Mouse (Mus musculus): Measurements from ENCODE around the gene Olfr353. TPM values are rescaled to one million over a fixed set of nuclear protein-coding genes. Genes with fewer than 3 reads are reported as not detected.

Olfr353 gene
- total RNA-seq (2014; rRNA removed) (not detected in 2 replicates), polyA plus RNA-seq (2015; fragmentation: Nextera tagmentation; extraction: Ambion mirVana) (not detected in 2 replicates)

GRCm38 (mm10) chr2:36892836-36893235, at the start of gene Olfr353:
Olfr353 (minus strand) TSS chr2:36892936.
- Histone ChIP-seq H3K9me3 (ENCODE audit: low read length) (0 out of 2 replicates have a peak, but pooled peaks cover 4% of the 10 kb centered on the region), H3K36me3 (ENCODE audit: insufficient read depth) (no peaks in the 10 kb centered on the region), H3K4me2 (ENCODE audit: low read depth) (no peak within 1 kb of the TSS), H3K4me1 (ENCODE audit: insufficient read depth) (no peaks in the 10 kb centered on the region), H3K9ac (no peak within 1 kb of the TSS), H3K27ac (ENCODE audit: low read depth, low read length) (no peak within 1 kb of the TSS), H3K27me3 (ENCODE audit: insufficient read depth, low read length) (no peaks in the 10 kb centered on the region), H3K4me3 (ENCODE audit: low read depth, low read length) (no peak within 1 kb of the TSS)
- DNase-seq: no peak
- ATAC-seq: no peak
- no peak for TF ChIP-seq CTCF (IDR thresholded peaks at IDR 0.05; ENCODE audit: low read depth)

GRCm38 (mm10) chr2:36936821-36937220, 44.1 kb upstream of the Olfr353 start, which contains the start of gene Olfr356:
Olfr356 (plus strand) TSS chr2:36937121.
- Histone ChIP-seq H3K27me3 (ENCODE audit: insufficient read depth, low read length) (no peaks in the 10 kb centered on the region), H3K4me3 (ENCODE audit: low read depth, low read length) (no peak within 1 kb of the TSS), H3K36me3 (ENCODE audit: insufficient read depth) (no peaks in the 10 kb centered on the region), H3K4me1 (ENCODE audit: insufficient read depth) (no peaks in the 10 kb centered on the region), H3K4me2 (ENCODE audit: low read depth) (no peak within 1 kb of the TSS), H3K27ac (ENCODE audit: low read depth, low read length) (no peak within 1 kb of the TSS), H3K9me3 (ENCODE audit: low read length) (peaks cover 7% of the 10 kb centered on the region; the same call in 1 of the 2 replicates), H3K9ac (no peak within 1 kb of the TSS)
- ATAC-seq (no peak), DNase-seq (no peak)
- 87% methylated on average over 2 of the region's 2 CpGs for WGBS
- no peak for TF ChIP-seq CTCF (IDR thresholded peaks at IDR 0.05; ENCODE audit: low read depth)

GRCm38 (mm10) chr2:36928797-36929196, 36.1 kb upstream of the Olfr353 start, which contains the start of gene Olfr355:
Olfr355 (minus strand) TSS chr2:36928897.
- no peak within 1 kb of the TSS for H3K4me2 ChIP-seq (ENCODE audit: low read depth)
- no peak for TF ChIP-seq CTCF (IDR thresholded peaks at IDR 0.05; ENCODE audit: low read depth)
- DNase-seq: no peak
- H3K4me1 ChIP-seq (ENCODE audit: insufficient read depth): no peaks in the 10 kb centered on the region
- H3K9me3 ChIP-seq (ENCODE audit: low read length): peaks cover 8% of the 10 kb centered on the region; the same call in 1 of the 2 replicates
- H3K9ac ChIP-seq: no peak within 1 kb of the TSS
- H3K27me3 ChIP-seq (ENCODE audit: insufficient read depth, low read length): no peaks in the 10 kb centered on the region
- H3K4me3 ChIP-seq (ENCODE audit: low read depth, low read length): no peak within 1 kb of the TSS
- no peak for ATAC-seq
- no peaks in the 10 kb centered on the region for H3K36me3 ChIP-seq (ENCODE audit: insufficient read depth)
- H3K27ac ChIP-seq (ENCODE audit: low read depth, low read length): no peak within 1 kb of the TSS

- no peak for DNase-seq
- Histone ChIP-seq H3K36me3 (ENCODE audit: insufficient read depth) (no peaks in the 10 kb centered on the region), H3K27ac (ENCODE audit: low read depth, low read length) (no peak within 1 kb of the TSS), H3K4me1 (ENCODE audit: insufficient read depth) (no peaks in the 10 kb centered on the region), H3K9ac (no peak within 1 kb of the TSS), H3K9me3 (ENCODE audit: low read length) (0 out of 2 replicates have a peak, but pooled peaks cover 6% of the 10 kb centered on the region), H3K27me3 (ENCODE audit: insufficient read depth, low read length) (no peaks in the 10 kb centered on the region), H3K4me2 (ENCODE audit: low read depth) (no peak within 1 kb of the TSS), H3K4me3 (ENCODE audit: low read depth, low read length) (no peak within 1 kb of the TSS)
- no peak for TF ChIP-seq CTCF (IDR thresholded peaks at IDR 0.05; ENCODE audit: low read depth)
- ATAC-seq: no peak
Measured at GRCm38 (mm10) chr2:36905380-36905779, 12.6 kb upstream of the Olfr353 start, which contains the start of gene Olfr354. Olfr354 (plus strand) TSS chr2:36905680.

GRCm38 (mm10) chr2:36897114-36897513, 4.4 kb upstream of the Olfr353 start:
- Histone ChIP-seq H3K4me2 (ENCODE audit: low read depth) (no peak overlapping the region), H3K4me1 (ENCODE audit: insufficient read depth) (no peaks in the 10 kb centered on the region), H3K27ac (ENCODE audit: low read depth, low read length) (no peak overlapping the region), H3K27me3 (ENCODE audit: insufficient read depth, low read length) (no peaks in the 10 kb centered on the region), H3K4me3 (ENCODE audit: low read depth, low read length) (no peak overlapping the region), H3K36me3 (ENCODE audit: insufficient read depth) (no peaks in the 10 kb centered on the region), H3K9ac (no peak overlapping the region), H3K9me3 (ENCODE audit: low read length) (0 out of 2 replicates have a peak, but pooled peaks cover 4% of the 10 kb centered on the region)
- no peak for ATAC-seq
- DNase-seq: no peak
- TF ChIP-seq CTCF (IDR thresholded peaks at IDR 0.05; ENCODE audit: low read depth): no peak

GRCm38 (mm10) chr2:36868160-36868559, 24.6 kb downstream of the Olfr353 start, which contains the start of gene Olfr352:
Olfr352 (plus strand) TSS chr2:36868460.
- ATAC-seq (no peak), DNase-seq (no peak)
- no peak for TF ChIP-seq CTCF (IDR thresholded peaks at IDR 0.05; ENCODE audit: low read depth)
- Histone ChIP-seq H3K9me3 (ENCODE audit: low read length) (0 out of 2 replicates have a peak, but pooled peaks cover 11% of the 10 kb centered on the region), H3K4me3 (ENCODE audit: low read depth, low read length) (no peak within 1 kb of the TSS), H3K27ac (ENCODE audit: low read depth, low read length) (no peak within 1 kb of the TSS), H3K9ac (no peak within 1 kb of the TSS), H3K27me3 (ENCODE audit: insufficient read depth, low read length) (no peaks in the 10 kb centered on the region), H3K4me1 (ENCODE audit: insufficient read depth) (no peaks in the 10 kb centered on the region), H3K4me2 (ENCODE audit: low read depth) (no peak within 1 kb of the TSS), H3K36me3 (ENCODE audit: insufficient read depth) (no peaks in the 10 kb centered on the region)
- 83% methylated on average over 1 of the region's 1 CpGs for WGBS

- Histone ChIP-seq H3K9me3 (ENCODE audit: low read length) (0 out of 2 replicates have a peak, but pooled peaks cover 12% of the 10 kb centered on the region), H3K4me1 (ENCODE audit: insufficient read depth) (no peaks in the 10 kb centered on the region), H3K4me2 (ENCODE audit: low read depth) (no peak within 1 kb of the TSS), H3K9ac (no peak within 1 kb of the TSS), H3K4me3 (ENCODE audit: low read depth, low read length) (no peak within 1 kb of the TSS), H3K27ac (ENCODE audit: low read depth, low read length) (no peak within 1 kb of the TSS), H3K36me3 (ENCODE audit: insufficient read depth) (no peaks in the 10 kb centered on the region), H3K27me3 (ENCODE audit: insufficient read depth, low read length) (no peaks in the 10 kb centered on the region)
- 83% methylated on average over 1 of the region's 1 CpGs for whole genome bisulfite sequencing
- TF ChIP-seq CTCF (IDR thresholded peaks at IDR 0.05; ENCODE audit: low read depth): no peak
- ATAC-seq (no peak), DNase-seq (no peak)
Measured at GRCm38 (mm10) chr2:36862560-36862959, 30.2 kb downstream of the Olfr353 start, which contains the start of gene Olfr351. Olfr351 (minus strand) TSS chr2:36862660.

Measured in forebrain, postnatal 0 days (tissue).